Mouse (Mus musculus): Measurements from ENCODE around the gene Gtse1. TPM values are rescaled to one million over a fixed set of nuclear protein-coding genes. Genes with fewer than 3 reads are reported as not detected.

Gtse1 gene
- polyA plus RNA-seq, 1 experiment from 2014 or later = 6.4 TPM

DNA sequence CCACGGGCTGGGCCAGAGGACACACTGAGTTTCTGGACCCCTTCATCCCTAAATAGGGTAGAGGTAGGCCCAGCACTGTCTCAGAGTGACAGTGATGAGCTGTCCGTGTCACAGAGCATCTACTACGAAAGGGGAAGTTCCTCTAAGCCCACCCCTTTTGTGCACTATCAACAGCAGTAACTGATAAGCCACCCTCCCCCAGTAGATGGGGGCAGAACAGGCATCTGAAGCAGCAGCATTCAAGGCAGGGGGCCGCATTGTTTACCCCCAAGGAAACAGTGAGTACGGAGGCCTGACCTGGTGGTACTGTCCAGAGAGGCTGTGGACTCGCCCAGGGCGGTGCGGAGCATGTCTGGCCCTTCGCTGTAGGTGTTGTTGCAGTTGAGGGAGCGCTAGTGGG, 43.0 kb downstream of the Gtse1 start:
- Histone ChIP-seq H3K27me3 (ENCODE audit: control insufficient read depth, insufficient read depth, low read length) (no peaks in the 10 kb centered on the region), H3K9me3 (ENCODE audit: control insufficient read depth, low read length) (no peaks in the 10 kb centered on the region), H3K27ac (replicated peaks; ENCODE audit: low read depth, low read length) (no peak overlapping the region), H3K9ac (replicated peaks; ENCODE audit: low read length) (no peak overlapping the region), H3K4me2 (ENCODE audit: low read length) (no peak overlapping the region), H3K36me3 (ENCODE audit: control insufficient read depth, insufficient read depth, low read length) (peaks cover 22% of the 10 kb centered on the region), H3K4me1 (ENCODE audit: control insufficient read depth, insufficient read depth, low read length) (no peaks in the 10 kb centered on the region), H3K4me3 (replicated peaks; ENCODE audit: low read depth, low read length) (no peak overlapping the region)
- WGBS = 89% methylated on average over 10 of the region's 10 CpGs
- no peak for ATAC-seq (ENCODE audit: low FRiP score, low TSS enrichment)
- no peak for DNase-seq

GRCm38 (mm10) chr15:85903826-85904225, 44.3 kb downstream of the Gtse1 start:
- Histone ChIP-seq H3K27ac (replicated peaks; ENCODE audit: low read depth, low read length) (no peak overlapping the region), H3K9me3 (ENCODE audit: control insufficient read depth, low read length) (no peaks in the 10 kb centered on the region), H3K4me2 (ENCODE audit: low read length) (no peak overlapping the region), H3K4me1 (ENCODE audit: control insufficient read depth, insufficient read depth, low read length) (no peaks in the 10 kb centered on the region), H3K4me3 (replicated peaks; ENCODE audit: low read depth, low read length) (no peak overlapping the region), H3K9ac (replicated peaks; ENCODE audit: low read length) (no peak overlapping the region), H3K36me3 (ENCODE audit: control insufficient read depth, insufficient read depth, low read length) (peaks cover 10% of the 10 kb centered on the region; the same call in 1 of the 2 replicates), H3K27me3 (ENCODE audit: control insufficient read depth, insufficient read depth, low read length) (no peaks in the 10 kb centered on the region)
- ATAC-seq (ENCODE audit: low FRiP score, low TSS enrichment) (no peak), DNase-seq (no peak)
- 75% methylated on average over 8 of the region's 8 CpGs for WGBS

DNA sequence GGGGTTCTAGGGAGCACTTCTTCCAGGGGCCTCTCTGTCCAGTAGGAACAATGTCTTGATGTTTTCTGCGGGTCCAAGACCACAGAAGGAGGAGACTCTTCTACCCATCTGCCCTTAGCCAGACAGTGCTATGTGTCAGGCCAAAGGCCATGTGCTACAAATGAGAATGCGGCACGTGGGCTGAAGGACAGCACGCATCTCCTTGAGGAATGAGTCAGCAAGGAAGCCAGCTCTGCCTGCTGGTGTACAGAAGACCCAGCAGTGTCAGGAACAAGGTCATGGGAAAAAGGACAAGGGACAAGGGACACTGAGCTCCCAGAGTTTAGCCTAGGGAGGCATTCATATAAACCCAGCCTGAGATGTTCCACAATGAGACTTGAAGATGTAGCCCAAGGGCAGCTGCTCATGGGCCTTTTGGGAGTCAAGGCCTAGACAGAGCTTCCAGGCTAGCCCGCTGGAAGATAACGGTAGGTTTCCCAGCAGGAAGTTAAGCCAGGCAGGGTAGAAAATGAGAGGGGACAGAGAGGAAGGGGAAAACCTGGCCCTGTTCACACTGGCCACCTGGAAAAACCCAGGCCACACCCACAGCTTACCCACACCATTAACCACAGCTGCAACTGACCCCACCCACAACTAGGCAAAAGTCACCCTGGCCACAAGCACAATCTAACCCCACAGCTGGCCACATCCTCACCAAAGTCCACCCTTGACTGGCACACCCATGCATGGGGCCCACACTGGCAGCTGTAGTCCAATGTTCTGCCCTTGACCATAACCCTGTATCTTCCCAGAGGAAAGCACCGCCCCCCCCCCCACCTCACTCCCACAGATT, 49.3 kb downstream of the Gtse1 start:
- Histone ChIP-seq H3K27me3 (ENCODE audit: control insufficient read depth, insufficient read depth, low read length) (no peaks in the 10 kb centered on the region), H3K9me3 (ENCODE audit: control insufficient read depth, low read length) (no peaks in the 10 kb centered on the region), H3K4me3 (replicated peaks; ENCODE audit: low read depth, low read length) (no peak overlapping the region), H3K36me3 (ENCODE audit: control insufficient read depth, insufficient read depth, low read length) (no peaks in the 10 kb centered on the region), H3K9ac (replicated peaks; ENCODE audit: low read length) (no peak overlapping the region), H3K4me1 (ENCODE audit: control insufficient read depth, insufficient read depth, low read length) (0 out of 2 replicates have a peak, but pooled peaks cover 2% of the 10 kb centered on the region), H3K27ac (replicated peaks; ENCODE audit: low read depth, low read length) (no peak overlapping the region), H3K4me2 (ENCODE audit: low read length) (no peak overlapping the region)
- DNase-seq (no peak), ATAC-seq (ENCODE audit: low FRiP score, low TSS enrichment) (no peak)
- WGBS = 96% methylated on average over 7 of the region's 7 CpGs

DNA sequence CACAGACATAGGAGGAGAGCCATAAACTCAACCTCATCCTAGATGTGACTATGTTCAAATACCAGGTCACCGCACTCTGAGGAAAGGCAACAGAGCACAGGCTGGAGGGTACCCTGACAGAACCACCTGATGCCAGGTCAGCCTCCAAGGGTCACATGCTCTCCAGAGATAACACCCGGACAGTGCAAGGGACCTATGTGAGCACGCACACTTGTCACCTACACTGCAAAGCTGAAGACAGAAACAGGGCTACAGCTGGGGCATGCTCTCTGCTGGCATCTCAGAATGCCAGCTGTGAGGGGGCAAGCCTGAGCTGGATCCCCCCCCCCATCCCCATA, 49.9 kb downstream of the Gtse1 start:
- no peaks in the 10 kb centered on the region for H3K36me3 ChIP-seq (ENCODE audit: control insufficient read depth, insufficient read depth, low read length)
- H3K9me3 ChIP-seq (ENCODE audit: control insufficient read depth, low read length) = no peaks in the 10 kb centered on the region
- no peak overlapping the region for H3K4me3 ChIP-seq (replicated peaks; ENCODE audit: low read depth, low read length)
- 95% methylated on average over 3 of the region's 3 CpGs for WGBS
- H3K27me3 ChIP-seq (ENCODE audit: control insufficient read depth, insufficient read depth, low read length) = no peaks in the 10 kb centered on the region
- ATAC-seq (ENCODE audit: low FRiP score, low TSS enrichment) (no peak), DNase-seq (no peak)
- 0 out of 2 replicates have a peak, but pooled peaks cover 2% of the 10 kb centered on the region for H3K4me1 ChIP-seq (ENCODE audit: control insufficient read depth, insufficient read depth, low read length)
- H3K4me2 ChIP-seq (ENCODE audit: low read length) = no peak overlapping the region
- no peak overlapping the region for H3K27ac ChIP-seq (replicated peaks; ENCODE audit: low read depth, low read length)
- no peak overlapping the region for H3K9ac ChIP-seq (replicated peaks; ENCODE audit: low read length)

- Histone ChIP-seq H3K27me3 (ENCODE audit: control insufficient read depth, insufficient read depth, low read length) (no peaks in the 10 kb centered on the region), H3K27ac (replicated peaks; ENCODE audit: low read depth, low read length) (no peak overlapping the region), H3K36me3 (ENCODE audit: control insufficient read depth, insufficient read depth, low read length) (no peaks in the 10 kb centered on the region), H3K4me1 (ENCODE audit: control insufficient read depth, insufficient read depth, low read length) (0 out of 2 replicates have a peak, but pooled peaks cover 2% of the 10 kb centered on the region), H3K9me3 (ENCODE audit: control insufficient read depth, low read length) (no peaks in the 10 kb centered on the region), H3K4me3 (replicated peaks; ENCODE audit: low read depth, low read length) (no peak overlapping the region), H3K4me2 (ENCODE audit: low read length) (no peak overlapping the region), H3K9ac (replicated peaks; ENCODE audit: low read length) (no peak overlapping the region)
- ATAC-seq (ENCODE audit: low FRiP score, low TSS enrichment) = no peak
- 68% methylated on average over 10 of the region's 10 CpGs for WGBS
- DNase-seq = no peak
Measured at GRCm38 (mm10) chr15:85909931-85910330, 50.4 kb downstream of the Gtse1 start.

- Histone ChIP-seq H3K27ac (replicated peaks; ENCODE audit: low read depth, low read length) (no peak overlapping the region), H3K4me1 (ENCODE audit: control insufficient read depth, insufficient read depth, low read length) (0 out of 2 replicates have a peak, but pooled peaks cover 2% of the 10 kb centered on the region), H3K36me3 (ENCODE audit: control insufficient read depth, insufficient read depth, low read length) (no peaks in the 10 kb centered on the region), H3K9me3 (ENCODE audit: control insufficient read depth, low read length) (no peaks in the 10 kb centered on the region), H3K4me3 (replicated peaks; ENCODE audit: low read depth, low read length) (no peak overlapping the region), H3K4me2 (ENCODE audit: low read length) (no peak overlapping the region), H3K9ac (replicated peaks; ENCODE audit: low read length) (no peak overlapping the region), H3K27me3 (ENCODE audit: control insufficient read depth, insufficient read depth, low read length) (no peaks in the 10 kb centered on the region)
- DNase-seq (peak; percentile 74), ATAC-seq (ENCODE audit: low FRiP score, low TSS enrichment) (no peak)
- 33% methylated on average over 2 of the region's 2 CpGs for WGBS
Measured at GRCm38 (mm10) chr15:85913605-85914004, 54.1 kb downstream of the Gtse1 start.

- Histone ChIP-seq H3K4me1 (ENCODE audit: control insufficient read depth, insufficient read depth, low read length) (no peaks in the 10 kb centered on the region), H3K27me3 (ENCODE audit: control insufficient read depth, insufficient read depth, low read length) (no peaks in the 10 kb centered on the region), H3K9me3 (ENCODE audit: control insufficient read depth, low read length) (no peaks in the 10 kb centered on the region), H3K36me3 (ENCODE audit: control insufficient read depth, insufficient read depth, low read length) (no peaks in the 10 kb centered on the region; the same call in 1 of the 2 replicates), H3K27ac (replicated peaks; ENCODE audit: low read depth, low read length) (no peak overlapping the region), H3K4me3 (replicated peaks; ENCODE audit: low read depth, low read length) (no peak overlapping the region), H3K9ac (replicated peaks; ENCODE audit: low read length) (no peak overlapping the region), H3K4me2 (ENCODE audit: low read length) (no peak overlapping the region)
- 59% methylated on average over 8 of the region's 8 CpGs for WGBS
- no peak for DNase-seq
- ATAC-seq (ENCODE audit: low FRiP score, low TSS enrichment) = no peak
Measured at GRCm38 (mm10) chr15:85919191-85919891, 59.8 kb downstream of the Gtse1 start.

DNA sequence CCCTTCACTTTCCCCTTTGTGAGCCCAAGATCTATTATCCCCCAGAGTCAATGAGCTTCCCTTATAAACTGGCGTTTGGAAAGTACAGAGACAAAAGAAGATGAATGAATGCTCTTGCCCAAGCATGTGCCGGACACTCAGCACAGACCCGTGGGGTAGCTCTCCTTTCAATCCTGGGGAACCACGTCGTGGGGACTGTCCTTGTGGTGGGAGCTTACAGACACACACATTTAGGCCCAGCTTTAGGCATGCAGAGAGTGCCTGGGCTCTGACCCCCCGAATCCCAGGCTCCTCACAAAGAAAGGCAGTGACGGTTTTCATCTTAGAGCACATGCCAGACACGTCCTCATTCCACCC, 60.3 kb downstream of the Gtse1 start:
- Histone ChIP-seq H3K27me3 (ENCODE audit: control insufficient read depth, insufficient read depth, low read length) (no peaks in the 10 kb centered on the region), H3K27ac (replicated peaks; ENCODE audit: low read depth, low read length) (no peak overlapping the region), H3K36me3 (ENCODE audit: control insufficient read depth, insufficient read depth, low read length) (no peaks in the 10 kb centered on the region; the same call in 1 of the 2 replicates), H3K4me3 (replicated peaks; ENCODE audit: low read depth, low read length) (no peak overlapping the region), H3K9me3 (ENCODE audit: control insufficient read depth, low read length) (no peaks in the 10 kb centered on the region), H3K4me2 (ENCODE audit: low read length) (no peak overlapping the region), H3K4me1 (ENCODE audit: control insufficient read depth, insufficient read depth, low read length) (no peaks in the 10 kb centered on the region), H3K9ac (replicated peaks; ENCODE audit: low read length) (no peak overlapping the region)
- DNase-seq (no peak), ATAC-seq (ENCODE audit: low FRiP score, low TSS enrichment) (no peak)
- 62% methylated on average over 8 of the region's 8 CpGs for WGBS

DNA sequence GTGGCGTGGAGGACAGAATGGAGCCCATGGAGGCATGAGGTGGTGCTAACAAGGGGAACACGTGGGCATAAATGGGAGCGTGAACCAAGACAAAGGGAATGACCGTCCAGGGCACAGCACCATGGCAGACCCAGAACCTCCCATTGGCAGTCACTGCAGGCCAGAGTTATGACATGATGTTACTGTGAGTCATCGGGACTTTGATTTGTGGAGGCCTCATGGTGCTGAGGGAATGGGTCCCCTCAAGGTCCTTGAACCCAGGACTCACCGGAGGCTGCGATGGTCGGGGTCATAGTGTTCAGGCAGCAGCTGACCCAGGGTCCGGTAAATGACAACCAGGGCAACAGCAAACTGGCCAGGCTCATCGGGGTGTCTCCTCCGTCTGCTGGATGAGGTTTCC, 62.3 kb downstream of the Gtse1 start:
- no peaks in the 10 kb centered on the region for H3K27me3 ChIP-seq (ENCODE audit: control insufficient read depth, insufficient read depth, low read length)
- H3K4me2 ChIP-seq (ENCODE audit: low read length) = no peak overlapping the region
- 94% methylated on average over 11 of the region's 11 CpGs for WGBS
- no peak overlapping the region for H3K4me3 ChIP-seq (replicated peaks; ENCODE audit: low read depth, low read length)
- H3K4me1 ChIP-seq (ENCODE audit: control insufficient read depth, insufficient read depth, low read length) = no peaks in the 10 kb centered on the region
- DNase-seq (no peak), ATAC-seq (ENCODE audit: low FRiP score, low TSS enrichment) (no peak)
- no peak overlapping the region for H3K27ac ChIP-seq (replicated peaks; ENCODE audit: low read depth, low read length)
- no peaks in the 10 kb centered on the region; the same call in 1 of the 2 replicates for H3K36me3 ChIP-seq (ENCODE audit: control insufficient read depth, insufficient read depth, low read length)
- H3K9ac ChIP-seq (replicated peaks; ENCODE audit: low read length) = no peak overlapping the region
- H3K9me3 ChIP-seq (ENCODE audit: control insufficient read depth, low read length) = no peaks in the 10 kb centered on the region
